Mouse (Mus musculus) limb, embryonic 15.5 days (tissue): Measurements from ENCODE around the gene Gon4l. TPM values are rescaled to one million over a fixed set of nuclear protein-coding genes. Genes with fewer than 3 reads are reported as not detected.

Experiments
- ATAC-seq: fragments of 200-750 bp; cut with Nextera tagmentation; 2 replicates; pipeline ENCODE4 v1.8.0; 2017; ENCODE audit warnings: low read depth, moderate TSS enrichment; ENCODE audit not compliant: insufficient number of reproducible peaks, low FRiP score, low TSS enrichment
- H3K27ac ChIP-seq: fragments of 300-500 bp; sonication (generic); 2 replicates; pipeline ENCODE4 v1.5.1; 2015; ENCODE audit warnings: moderate library complexity, mild to moderate bottlenecking, inconsistent platforms
- H3K27me3 ChIP-seq: fragments of 300-500 bp; sonication (generic); 2 replicates; pipeline ENCODE4 v1.6.1; 2015; ENCODE audit warnings: inconsistent platforms
- H3K36me3 ChIP-seq: fragments of 300-500 bp; sonication (generic); 2 replicates; pipeline ENCODE4 v1.6.1; 2015; ENCODE audit warnings: inconsistent platforms
- H3K4me1 ChIP-seq: fragments of 300-500 bp; sonication (generic); 2 replicates; pipeline ENCODE4 v1.6.1; 2015; ENCODE audit warnings: inconsistent platforms
- H3K4me2 ChIP-seq: fragments of 300-500 bp; sonication (generic); 2 replicates; pipeline ENCODE4 v1.6.1; 2015; ENCODE audit warnings: mild to moderate bottlenecking, inconsistent platforms
- H3K4me3 ChIP-seq: fragments of 300-500 bp; sonication (generic); 2 replicates; pipeline ENCODE4 v1.5.1; 2015; ENCODE audit warnings: mild to moderate bottlenecking, inconsistent platforms
- H3K9ac ChIP-seq: fragments of 300-500 bp; sonication (generic); 2 replicates; pipeline ENCODE4 v1.6.1; 2015; ENCODE audit warnings: inconsistent platforms
- H3K9me3 ChIP-seq: fragments of 300-500 bp; sonication (generic); 2 replicates; pipeline ENCODE4 v1.6.1; 2016; ENCODE audit warnings: inconsistent platforms
- WGBS: fragments of 180-500 bp; shearing (Covaris S2); methylation state at CpG from one replicate; pipeline ENCODE4 v1.1.7; 2015; 5-methylcytosine and 5-hydroxymethylcytosine counted together
- polyA plus RNA-seq: library from polyadenylated mRNA; unstranded; fragments of >200 nt; fragmentation: Nextera tagmentation; extraction: Ambion mirVana; gene quantifications from 2 replicates; pipeline ENCODE4 v1.2.1, GENCODE M21; 2015

Gon4l gene
- polyA plus RNA-seq, 1 experiment from 2014 or later = 9.9 TPM

- Histone ChIP-seq H3K4me2 (peak within 1 kb of the TSS; percentile 57), H3K4me3 (peak within 1 kb of the TSS; percentile 84), H3K27ac (peak within 1 kb of the TSS; percentile 100), H3K9ac (peak within 1 kb of the TSS; percentile 91), H3K27me3 (no peaks in the 10 kb centered on the region), H3K36me3 (no peaks in the 10 kb centered on the region), H3K9me3 (no peaks in the 10 kb centered on the region), H3K4me1 (peaks cover 30% of the 10 kb centered on the region)
- WGBS = under 1% methylated on average over 42 of the region's 64 CpGs
- peak; percentile 82 for ATAC-seq
These were observed 115.7 kb downstream of the Gon4l start, which contains the start of the genes Ash1l and Dap3 for GRCm38 (mm10) chr3:88950576-88951326. TSS of gene Ash1l (plus strand) at chr3:88950622. TSS of gene Dap3 (minus strand) at chr3:88951181.

- Histone ChIP-seq H3K27ac (peak overlapping the region; percentile 100), H3K9ac (peak overlapping the region; percentile 91), H3K9me3 (no peaks in the 10 kb centered on the region), H3K27me3 (no peaks in the 10 kb centered on the region), H3K4me2 (peak overlapping the region; percentile 50), H3K4me3 (peak overlapping the region; percentile 84), H3K36me3 (no peaks in the 10 kb centered on the region), H3K4me1 (peaks cover 30% of the 10 kb centered on the region)
- WGBS = 2% methylated on average over 5 of the region's 5 CpGs
- no peak for ATAC-seq
These were observed 116.3 kb downstream of the Gon4l start for GRCm38 (mm10) chr3:88951327-88951800.

GRCm38 (mm10) chr3:88953246-88953645, 118.2 kb downstream of the Gon4l start:
- no peak overlapping the region for H3K27ac ChIP-seq
- ATAC-seq = no peak
- H3K36me3 ChIP-seq = no peaks in the 10 kb centered on the region
- WGBS = 79% methylated on average over 4 of the region's 4 CpGs
- no peak overlapping the region for H3K4me3 ChIP-seq
- peaks cover 21% of the 10 kb centered on the region for H3K4me1 ChIP-seq
- no peak overlapping the region for H3K9ac ChIP-seq
- no peaks in the 10 kb centered on the region for H3K9me3 ChIP-seq
- H3K27me3 ChIP-seq = no peaks in the 10 kb centered on the region
- no peak overlapping the region for H3K4me2 ChIP-seq

- H3K27me3 ChIP-seq = no peaks in the 10 kb centered on the region
- H3K27ac ChIP-seq = no peak overlapping the region
- H3K9me3 ChIP-seq = no peaks in the 10 kb centered on the region
- H3K36me3 ChIP-seq = no peaks in the 10 kb centered on the region
- H3K9ac ChIP-seq = no peak overlapping the region
- no peak overlapping the region for H3K4me3 ChIP-seq
- no peak for ATAC-seq
- peaks cover 18% of the 10 kb centered on the region; the same call in 1 of the 2 replicates for H3K4me1 ChIP-seq
- no peak overlapping the region for H3K4me2 ChIP-seq
These were observed 118.7 kb downstream of the Gon4l start for GRCm38 (mm10) chr3:88953736-88954135.

Other genes starting within 250 kb of the Gon4l start
- 84.9 and 97.3 TPM in 2 replicates for gene Arhgef2, start 229.3 kb upstream of the Gon4l start, polyA plus RNA-seq
- gene Rxfp4, start 182.1 kb upstream of the Gon4l start, polyA plus RNA-seq = 0.19 TPM in 1 of 2 replicates, not detected in the other
- gene Khdc4, start 149.4 kb upstream of the Gon4l start, polyA plus RNA-seq = 77.9 and 86.7 TPM in 2 replicates
- 65.7 and 65.8 TPM in 2 replicates for gene Rit1, start 118.4 kb upstream of the Gon4l start, polyA plus RNA-seq
- gene Syt11, start 60.1 kb upstream of the Gon4l start, polyA plus RNA-seq = 16.9 and 17.5 TPM in 2 replicates
- 40.6 and 41.3 TPM in 2 replicates for gene Msto1, start 78.8 kb downstream of the Gon4l start, polyA plus RNA-seq
- gene Ash1l, start 115.4 kb downstream of the Gon4l start, polyA plus RNA-seq = 19.7 and 21.3 TPM in 2 replicates
- 142 and 145 TPM in 2 replicates for gene Dap3, start 116.0 kb downstream of the Gon4l start, polyA plus RNA-seq